Mouse (Mus musculus) olfactory bulb, adult 2 months (tissue): ENCODE measurements around the gene 1700113H08Rik.

Experiments
- CTCF ChIP-seq: fragments of 200-500 bp; IDR thresholded peaks from 2 replicates; pipeline ENCODE4 v1.5.1; 2012; ENCODE audit warnings: low read depth, mild to moderate bottlenecking, low read length, moderate library complexity; ENCODE audit not compliant: insufficient read depth
- POLR2A ChIP-seq: fragments of 200-500 bp; IDR thresholded peaks from 2 replicates; pipeline ENCODE4 v1.6.1; 2012; ENCODE audit warnings: mild to moderate bottlenecking, low read depth, low read length, moderate library complexity; ENCODE audit not compliant: insufficient read depth

DNA sequence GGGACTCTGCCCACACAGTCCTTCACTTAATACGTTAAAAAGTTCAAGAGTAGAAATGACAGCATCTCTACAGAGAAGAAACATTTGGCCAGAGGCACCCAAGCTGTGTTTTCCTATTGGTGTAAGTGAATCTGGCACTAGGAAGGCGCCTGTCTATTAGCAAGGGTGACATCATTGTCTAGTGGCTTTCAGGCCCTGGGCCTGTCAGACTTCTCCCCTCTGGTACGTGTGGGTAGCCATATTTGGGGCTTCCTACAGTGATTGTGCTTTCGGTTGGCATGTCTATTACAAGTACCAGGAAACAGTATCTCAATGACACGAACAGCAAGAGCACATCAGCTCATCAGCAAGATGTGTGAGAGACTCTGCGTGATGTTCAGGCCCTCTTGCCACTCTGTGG is 18.5 kb upstream of the 1700113H08Rik start:
- TF ChIP-seq CTCF (no peak), POLR2A (no peak)
